Mouse (Mus musculus) limb, embryonic 11.5 days (tissue): ENCODE measurements at regions not wholly inside any gene's neighbourhood (a gene's known extent, or its start where the extent isn't known, plus 50 kb on each side); places are given as distances from the start of the nearest gene placed in this dataset.

Source experiments
- ATAC-seq: fragments of 200-750 bp; cut with Nextera tagmentation; 2 replicates; pipeline ENCODE4 v1.8.0; 2017; ENCODE audit warnings: low read depth; ENCODE audit not compliant: insufficient number of reproducible peaks, low FRiP score, low TSS enrichment
- DNase-seq: peaks from one replicate; pipeline ENCODE4 v3.0.0-alpha.2; 2015; ENCODE audit warnings: low spot score
- H3K27ac ChIP-seq: fragments of 300-500 bp; sonication (generic); replicated peaks from 2 replicates; pipeline ENCODE4 v1.5.1; 2014; ENCODE audit warnings: low read depth, mild to moderate bottlenecking, low read length
- H3K27me3 ChIP-seq: fragments of 300-500 bp; sonication (generic); 2 replicates; pipeline ENCODE4 v1.6.1; 2014; ENCODE audit warnings: mild to moderate bottlenecking, low read length, mixed read lengths; ENCODE audit not compliant: control insufficient read depth, insufficient read depth
- H3K36me3 ChIP-seq: fragments of 300-500 bp; sonication (generic); 2 replicates; pipeline ENCODE4 v1.6.1; 2014; ENCODE audit warnings: mild to moderate bottlenecking, low read length, moderate library complexity, mixed read lengths; ENCODE audit not compliant: control insufficient read depth, insufficient read depth
- H3K4me1 ChIP-seq: fragments of 300-500 bp; sonication (generic); 2 replicates; pipeline ENCODE4 v1.6.1; 2014; ENCODE audit warnings: low read length, mixed read lengths; ENCODE audit not compliant: control insufficient read depth, insufficient read depth
- H3K4me2 ChIP-seq: fragments of 300-500 bp; sonication (generic); 2 replicates; pipeline ENCODE4 v1.6.1; 2014; ENCODE audit warnings: low read depth, mild to moderate bottlenecking, moderate library complexity; ENCODE audit not compliant: severe bottlenecking
- H3K4me3 ChIP-seq: fragments of 300-500 bp; sonication (generic); 2 replicates; pipeline ENCODE4 v1.5.1; 2014; ENCODE audit warnings: low read depth, low read length
- H3K9ac ChIP-seq: fragments of 300-500 bp; sonication (generic); 2 replicates; pipeline ENCODE4 v1.6.1; 2014; ENCODE audit warnings: mild to moderate bottlenecking, low read length
- H3K9me3 ChIP-seq: fragments of 300-500 bp; sonication (generic); 2 replicates; pipeline ENCODE4 v1.6.1; 2016; ENCODE audit warnings: low read length; ENCODE audit not compliant: control insufficient read depth
- WGBS: fragments of 180-500 bp; shearing (Covaris S2); extraction: QIAGEN DNeasy Blood & Tissue Kit; methylation state at CpG from one replicate; pipeline ENCODE4 v1.1.7; 2014; 5-methylcytosine and 5-hydroxymethylcytosine counted together

DNA sequence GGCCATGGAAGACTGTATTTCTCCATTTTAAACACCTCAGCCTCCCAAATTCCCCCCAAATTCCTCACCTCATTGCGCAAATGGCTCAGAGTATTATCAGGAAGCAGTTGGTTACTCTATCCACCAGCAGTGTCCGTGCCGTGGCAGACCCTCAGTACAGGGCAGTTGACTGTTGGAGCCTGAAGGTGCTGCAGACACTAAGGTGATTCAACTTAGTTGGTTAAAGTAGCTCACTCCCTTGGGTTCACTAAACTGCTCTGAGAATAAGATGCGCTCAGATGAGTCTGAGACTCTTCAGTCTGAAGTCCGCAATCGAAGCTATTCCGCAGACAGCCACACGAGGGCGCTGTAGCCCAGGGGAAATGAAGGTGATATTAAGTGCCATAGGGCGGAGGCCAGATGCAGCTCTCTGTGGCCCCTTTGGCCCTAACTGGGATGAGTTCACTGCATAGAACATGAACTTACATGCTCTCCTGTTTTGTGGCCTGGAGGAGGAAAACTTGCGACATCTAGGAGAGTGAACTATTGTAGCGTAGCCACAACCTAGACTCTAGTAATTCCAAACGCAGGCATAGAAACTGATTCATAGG, 62.9 kb downstream of the Amer3 start:
- Histone ChIP-seq H3K27ac (no peak overlapping the region), H3K36me3 (no peaks in the 10 kb centered on the region), H3K27me3 (no peaks in the 10 kb centered on the region), H3K9ac (no peak overlapping the region), H3K4me1 (no peaks in the 10 kb centered on the region), H3K9me3 (no peaks in the 10 kb centered on the region), H3K4me3 (no peak overlapping the region), H3K4me2 (no peak overlapping the region)
- WGBS: 33% methylated on average over 13 of the region's 13 CpGs
- DNase-seq (peak; percentile 86), ATAC-seq (no peak)

DNA sequence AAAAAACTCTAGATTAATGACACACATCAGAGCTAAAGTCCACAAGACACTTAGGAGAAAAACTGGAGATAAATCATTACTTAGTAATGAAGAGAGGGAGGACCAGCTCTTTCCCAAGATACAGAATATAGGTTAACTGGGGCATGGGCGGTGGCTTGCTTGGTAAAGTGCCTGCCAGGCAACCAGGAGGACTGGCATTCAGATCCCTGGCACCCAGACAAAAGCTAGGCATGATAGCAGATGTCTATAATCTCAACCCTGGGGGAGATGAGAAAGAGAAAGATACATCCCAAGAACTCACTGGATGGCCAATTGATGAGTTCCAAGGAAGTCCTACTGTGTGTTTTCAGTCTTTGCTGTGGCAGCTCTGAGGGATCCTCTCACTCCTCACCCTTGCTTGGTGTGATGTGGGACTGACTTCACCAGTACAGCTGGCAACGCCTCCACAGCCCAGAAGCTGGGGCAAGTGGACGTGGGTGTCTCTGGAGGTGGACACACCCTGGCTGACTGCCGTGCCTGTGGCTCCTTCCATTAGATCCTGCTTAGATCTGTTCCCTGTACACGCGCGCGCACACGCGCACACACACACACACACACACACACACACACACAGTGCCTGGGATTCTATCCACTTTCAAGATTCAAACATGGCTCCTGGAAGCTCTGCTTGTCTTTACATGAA, 74.6 kb downstream of the Amer3 start:
- no peaks in the 10 kb centered on the region for H3K4me1 ChIP-seq
- DNase-seq (no peak), ATAC-seq (no peak)
- H3K4me3 ChIP-seq: no peak overlapping the region
- H3K9ac ChIP-seq: no peak overlapping the region
- H3K27ac ChIP-seq: no peak overlapping the region
- 93% methylated on average over 10 of the region's 10 CpGs for WGBS
- H3K27me3 ChIP-seq: no peaks in the 10 kb centered on the region
- no peaks in the 10 kb centered on the region for H3K36me3 ChIP-seq
- no peak overlapping the region for H3K4me2 ChIP-seq
- no peaks in the 10 kb centered on the region for H3K9me3 ChIP-seq

DNA sequence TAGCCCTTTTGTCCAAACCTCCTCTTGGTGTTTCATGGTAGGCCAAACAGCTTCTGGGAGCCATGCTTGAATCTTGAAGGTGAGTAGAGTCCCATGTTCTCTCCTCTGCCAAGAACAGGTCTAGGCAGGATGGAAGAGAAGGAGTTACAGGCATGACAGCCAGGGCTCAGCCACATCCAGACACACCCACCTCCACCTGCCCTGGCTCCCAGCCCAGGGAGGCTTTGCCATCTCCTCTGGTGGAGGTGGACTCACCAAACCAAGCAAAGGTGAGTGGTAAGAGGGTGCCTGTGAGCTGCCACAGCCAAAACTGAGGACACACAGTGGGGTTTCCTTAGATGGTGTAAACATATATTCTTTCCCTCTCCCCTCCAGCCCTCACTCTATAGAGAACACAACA, 78.0 kb downstream of the Amer3 start:
- ATAC-seq (no peak), DNase-seq (no peak)
- Histone ChIP-seq H3K9ac (no peak overlapping the region), H3K4me1 (no peaks in the 10 kb centered on the region), H3K27ac (no peak overlapping the region), H3K9me3 (no peaks in the 10 kb centered on the region), H3K4me3 (no peak overlapping the region), H3K4me2 (no peak overlapping the region), H3K27me3 (no peaks in the 10 kb centered on the region), H3K36me3 (no peaks in the 10 kb centered on the region)

DNA sequence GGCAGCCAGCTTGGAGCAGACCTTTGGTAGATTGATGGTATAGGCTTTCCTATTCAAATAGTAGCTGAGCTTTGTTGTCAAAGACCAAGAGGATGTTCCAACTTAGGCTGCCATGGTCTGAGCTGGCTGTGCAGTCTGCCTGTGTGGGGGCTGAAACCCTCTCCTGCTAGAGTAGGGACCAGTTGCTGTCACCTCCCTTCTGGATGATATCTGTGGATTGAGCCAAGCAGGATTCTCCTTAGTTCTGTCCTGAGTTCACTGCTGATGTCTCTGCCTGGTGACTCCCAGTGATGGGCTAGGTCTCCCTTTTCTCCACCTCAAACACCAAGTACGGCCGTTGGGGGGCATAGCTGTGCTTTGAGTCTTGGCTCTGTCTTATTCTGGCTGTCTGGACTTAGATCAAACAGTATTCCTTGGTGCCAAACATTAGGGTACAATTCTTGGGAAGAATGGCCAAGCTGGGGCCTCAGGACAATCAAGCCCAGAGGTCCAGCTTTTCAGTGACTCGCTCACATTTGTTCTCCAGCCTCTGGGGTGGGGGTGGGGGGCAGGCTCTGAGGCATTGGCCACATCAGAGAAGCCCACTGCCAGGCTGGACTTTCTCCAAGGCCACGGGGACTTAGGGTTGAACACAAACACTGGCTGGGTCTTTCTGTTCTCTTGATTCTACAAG, 84.6 kb downstream of the Amer3 start:
- H3K9me3 ChIP-seq: no peaks in the 10 kb centered on the region
- no peaks in the 10 kb centered on the region for H3K4me1 ChIP-seq
- no peak overlapping the region for H3K9ac ChIP-seq
- 84% methylated on average over 4 of the region's 4 CpGs for WGBS
- no peak overlapping the region for H3K4me2 ChIP-seq
- no peaks in the 10 kb centered on the region for H3K27me3 ChIP-seq
- ATAC-seq (no peak), DNase-seq (no peak)
- no peaks in the 10 kb centered on the region for H3K36me3 ChIP-seq
- no peak overlapping the region for H3K27ac ChIP-seq
- no peak overlapping the region for H3K4me3 ChIP-seq

DNA sequence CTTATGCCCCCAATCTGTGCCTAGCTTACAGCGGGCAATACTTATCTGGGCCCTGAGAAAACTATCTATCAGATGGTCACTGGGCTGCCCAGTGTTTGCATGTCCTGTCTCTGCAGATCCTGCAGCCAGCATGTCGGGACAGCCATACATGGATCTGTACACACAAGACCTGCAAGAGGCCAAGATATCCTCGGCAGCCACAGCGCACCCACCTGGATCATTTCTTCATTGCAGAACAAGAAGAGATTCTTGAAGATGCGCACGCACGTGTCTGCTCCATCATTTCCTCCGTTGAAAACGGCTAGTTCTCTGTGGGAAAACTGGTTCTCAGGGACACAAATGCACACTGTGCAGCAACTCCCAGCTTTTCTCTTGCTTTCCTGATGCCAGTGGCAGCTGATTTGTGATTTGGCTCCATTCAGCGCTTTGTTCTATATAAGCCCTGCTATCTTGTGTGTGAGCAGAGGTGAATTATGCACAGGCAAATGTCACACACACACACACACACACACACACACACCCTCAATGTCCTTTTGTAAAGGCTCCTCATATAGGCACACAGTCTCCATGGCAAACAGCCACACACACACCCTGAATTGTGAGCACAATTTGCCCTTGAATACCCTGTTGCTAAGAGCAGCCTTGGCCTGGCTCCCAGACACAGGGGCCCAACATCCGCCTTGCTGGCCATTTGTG, 85.5 kb downstream of the Amer3 start:
- H3K36me3 ChIP-seq: no peaks in the 10 kb centered on the region
- no peak overlapping the region for H3K4me2 ChIP-seq
- no peak overlapping the region for H3K4me3 ChIP-seq
- H3K9ac ChIP-seq: no peak overlapping the region
- DNase-seq (no peak), ATAC-seq (no peak)
- H3K27me3 ChIP-seq: no peaks in the 10 kb centered on the region
- no peaks in the 10 kb centered on the region for H3K9me3 ChIP-seq
- H3K27ac ChIP-seq: no peak overlapping the region
- 85% methylated on average over 11 of the region's 11 CpGs for WGBS
- no peaks in the 10 kb centered on the region for H3K4me1 ChIP-seq

DNA sequence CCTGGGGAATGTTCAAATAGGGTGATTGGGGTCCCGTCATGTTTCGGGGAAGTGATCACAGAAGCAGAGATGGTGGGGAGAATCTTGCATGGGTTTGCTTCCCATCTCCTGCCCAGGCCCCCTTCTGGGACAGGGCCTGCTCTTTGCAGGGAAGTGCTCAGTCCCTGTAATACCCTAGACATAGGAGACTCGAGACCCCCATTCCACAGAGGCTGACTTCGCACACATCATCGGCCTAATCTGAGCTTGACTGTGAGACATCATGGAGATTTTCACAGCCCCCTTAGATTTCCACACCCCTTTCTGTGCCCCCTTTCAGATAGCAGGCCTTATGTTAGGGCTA, 86.0 kb downstream of the Amer3 start:
- Histone ChIP-seq H3K4me1 (no peaks in the 10 kb centered on the region), H3K4me3 (no peak overlapping the region), H3K9ac (no peak overlapping the region), H3K36me3 (no peaks in the 10 kb centered on the region), H3K9me3 (no peaks in the 10 kb centered on the region), H3K4me2 (no peak overlapping the region), H3K27ac (no peak overlapping the region), H3K27me3 (no peaks in the 10 kb centered on the region)
- no peak for ATAC-seq
- DNase-seq: no peak
- 96% methylated on average over 5 of the region's 5 CpGs for WGBS

DNA sequence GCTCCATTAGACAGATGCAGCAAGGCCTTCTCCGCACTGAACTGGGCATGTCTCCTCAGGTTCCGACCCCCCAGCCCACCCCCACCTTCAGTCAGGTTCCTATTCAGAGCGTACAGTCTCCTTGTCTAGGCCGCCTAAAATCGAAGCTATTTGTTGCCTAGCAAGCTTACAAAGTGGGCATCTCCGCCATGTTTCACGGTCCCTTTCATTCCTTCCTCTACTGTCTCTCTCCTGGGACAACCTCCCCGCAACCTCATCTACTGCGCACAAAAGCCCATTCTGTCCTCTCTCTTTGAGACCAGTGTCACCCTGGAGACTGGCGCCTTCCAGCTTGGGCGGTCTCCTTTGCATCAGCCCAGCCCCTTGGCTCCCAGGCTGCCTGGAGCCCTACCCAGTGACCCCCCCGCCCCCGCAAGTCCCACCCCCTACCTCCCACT, 86.8 kb downstream of the Amer3 start:
- WGBS: 91% methylated on average over 13 of the region's 13 CpGs
- H3K27me3 ChIP-seq: no peaks in the 10 kb centered on the region
- DNase-seq (no peak), ATAC-seq (no peak)
- H3K9me3 ChIP-seq: no peaks in the 10 kb centered on the region
- no peaks in the 10 kb centered on the region for H3K36me3 ChIP-seq
- H3K4me1 ChIP-seq: no peaks in the 10 kb centered on the region
- no peak overlapping the region for H3K27ac ChIP-seq
- H3K9ac ChIP-seq: no peak overlapping the region
- H3K4me3 ChIP-seq: no peak overlapping the region
- no peak overlapping the region for H3K4me2 ChIP-seq

DNA sequence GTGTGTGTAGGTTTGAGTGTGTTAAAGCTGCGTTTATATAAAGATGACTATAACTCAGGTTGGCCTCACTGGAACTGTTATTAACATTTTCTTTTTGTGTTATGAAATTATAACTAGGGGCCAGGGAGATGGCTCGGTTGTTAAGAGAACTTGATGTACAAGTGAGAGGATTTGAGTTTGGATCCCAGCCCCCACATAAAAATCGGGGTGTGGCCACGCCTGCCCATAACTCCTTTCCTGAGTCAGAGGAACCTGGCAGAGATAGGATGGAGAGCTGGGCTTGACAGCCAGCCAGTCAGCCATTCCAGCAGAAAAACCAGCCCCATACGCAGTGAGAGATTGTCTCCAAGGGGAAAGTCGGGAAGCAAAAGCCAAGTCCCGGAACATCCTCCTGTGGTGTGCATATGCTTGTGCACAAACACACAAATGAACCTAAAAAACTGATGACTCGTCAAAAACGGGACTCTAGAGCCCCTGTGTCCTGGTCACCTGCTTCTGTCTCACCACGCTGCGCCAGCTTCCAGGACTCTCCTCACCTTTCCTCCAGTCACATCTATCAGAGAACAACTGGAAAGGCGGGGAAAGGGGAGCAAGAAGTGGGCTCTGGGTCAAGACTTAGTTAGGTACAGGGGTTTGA, 97.8 kb downstream of the Amer3 start:
- no peak overlapping the region for H3K4me2 ChIP-seq
- no peaks in the 10 kb centered on the region for H3K9me3 ChIP-seq
- H3K4me3 ChIP-seq: no peak overlapping the region
- no peak overlapping the region for H3K9ac ChIP-seq
- H3K27me3 ChIP-seq: peaks cover 24% of the 10 kb centered on the region
- H3K36me3 ChIP-seq: no peaks in the 10 kb centered on the region
- 52% methylated on average over 12 of the region's 12 CpGs for WGBS
- no peak for DNase-seq
- no peak overlapping the region for H3K27ac ChIP-seq
- H3K4me1 ChIP-seq: 0 out of 2 replicates have a peak, but pooled peaks cover 4% of the 10 kb centered on the region
- ATAC-seq: no peak
